Mouse (Mus musculus) small intestine, adult 2 months (tissue): ENCODE results near the gene Larp1. TPM values are rescaled to one million over a fixed set of nuclear protein-coding genes. Genes with fewer than 3 reads are reported as not detected.

Experiments used
- H3K27ac ChIP-seq: fragments of 200-500 bp; 2 replicates; pipeline ENCODE4 v1.5.1; 2012; ENCODE audit warnings: low read depth, low read length, control low read depth, inconsistent platforms; ENCODE audit not compliant: insufficient read depth
- H3K27me3 ChIP-seq: fragments of 200-500 bp; 2 replicates; pipeline ENCODE4 v1.6.1; 2012; ENCODE audit warnings: mild to moderate bottlenecking, moderate library complexity, low read length, inconsistent platforms; ENCODE audit not compliant: control insufficient read depth, insufficient read depth
- H3K36me3 ChIP-seq: fragments of 200-500 bp; 2 replicates; pipeline ENCODE4 v1.6.1; 2012; ENCODE audit warnings: mild to moderate bottlenecking, low read length, control low read depth, inconsistent platforms; ENCODE audit not compliant: control insufficient read depth, insufficient read depth
- H3K4me1 ChIP-seq: fragments of 200-500 bp; 2 replicates; pipeline ENCODE4 v1.6.1; 2012; ENCODE audit warnings: low read length, inconsistent platforms, mixed read lengths; ENCODE audit not compliant: control insufficient read depth, insufficient read depth, insufficient read length
- H3K4me3 ChIP-seq: fragments of 200-500 bp; 2 replicates; pipeline ENCODE4 v1.5.1; 2012; ENCODE audit warnings: low read depth, mild to moderate bottlenecking, control low read depth, inconsistent platforms, low read length, moderate library complexity
- CTCF ChIP-seq: fragments of 200-500 bp; IDR thresholded peaks from 2 replicates; pipeline ENCODE4 v1.5.1; 2012; ENCODE audit warnings: low read depth, mild to moderate bottlenecking, control low read depth, inconsistent platforms, low read length, moderate library complexity, mixed read lengths; ENCODE audit not compliant: insufficient replicate concordance, insufficient read length; ENCODE audit errors: extremely low read depth
- POLR2A ChIP-seq: fragments of 200-500 bp; IDR thresholded peaks from 2 replicates; pipeline ENCODE4 v1.6.1; 2012; ENCODE audit warnings: low read depth, mild to moderate bottlenecking, control low read depth, inconsistent platforms, low read length, moderate library complexity
- WGBS: fragments of 180-500 bp; shearing (Covaris S2); methylation state at CpG from one replicate; pipeline ENCODE4 v1.1.7; 2018; 5-methylcytosine and 5-hydroxymethylcytosine counted together
- polyA plus RNA-seq: library from polyadenylated mRNA; depleted of rRNA; stranded (reverse); fragments of >200 nt; gene quantifications from 2 replicates; pipeline ENCODE4 v1.2.3, GENCODE M21; 2012

Gene Larp1
- polyA plus RNA-seq, 1 experiment = 25.9 TPM

GRCm38 (mm10) chr11:58010226-58010781 is 1.4 kb downstream of the Larp1 start:
- WGBS = under 1% methylated on average over 16 of the region's 16 CpGs
- Histone ChIP-seq H3K4me3 (peak overlapping the region; percentile 98), H3K27ac (peak overlapping the region; percentile 93), H3K27me3 (no peaks in the 10 kb centered on the region), H3K36me3 (no peaks in the 10 kb centered on the region), H3K4me1 (peaks cover 20% of the 10 kb centered on the region)
- no peak for TF ChIP-seq CTCF

DNA sequence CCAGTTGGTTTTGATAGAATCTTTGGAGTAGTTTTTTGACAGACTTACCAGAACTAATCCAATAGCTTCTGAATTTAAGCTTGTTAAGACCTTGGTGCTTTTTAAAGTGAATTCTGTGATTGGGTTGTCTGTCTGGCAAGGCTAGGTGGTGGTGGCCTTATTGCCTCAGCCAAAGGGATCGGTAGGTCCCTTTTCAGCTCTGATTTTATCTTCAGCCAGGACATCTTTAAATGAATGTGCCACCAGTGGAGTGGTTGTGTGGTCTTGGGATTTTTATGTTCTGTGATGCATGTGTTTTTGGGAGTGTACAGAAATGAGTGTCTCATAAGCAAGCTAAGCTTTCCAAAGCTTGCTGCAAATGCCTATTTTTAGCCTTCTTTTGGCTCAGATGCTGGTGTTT is 2.1 kb downstream of the Larp1 start:
- Histone ChIP-seq H3K36me3 (no peaks in the 10 kb centered on the region), H3K4me1 (peaks cover 23% of the 10 kb centered on the region), H3K4me3 (no peak overlapping the region), H3K27ac (0 out of 2 replicates have a peak overlapping the region, but pooled peaks have one; percentile 34), H3K27me3 (no peaks in the 10 kb centered on the region)
- TF ChIP-seq CTCF (no peak), POLR2A (no peak)
- 5% methylated on average over 1 of the region's 1 CpGs for WGBS

DNA sequence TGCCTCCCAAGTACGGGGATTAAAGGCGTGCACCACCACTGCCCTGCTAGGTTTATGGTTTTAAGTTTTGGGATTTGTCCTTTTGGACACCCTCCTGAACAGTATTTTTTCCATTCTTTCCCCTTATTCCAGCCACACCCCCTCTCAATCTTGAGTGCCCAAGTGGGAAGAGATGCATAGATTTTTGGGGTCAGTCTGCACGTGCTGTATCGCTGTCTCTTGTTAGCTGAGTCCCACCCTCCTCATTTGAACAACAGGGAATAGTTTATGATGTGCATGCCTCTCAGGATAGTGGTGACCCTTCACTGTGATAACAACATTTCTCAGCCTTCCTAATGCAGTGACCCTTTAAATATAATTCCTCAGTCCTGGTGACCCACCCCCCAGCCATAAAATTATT is 2.9 kb downstream of the Larp1 start:
- TF ChIP-seq POLR2A (no peak), CTCF (no peak)
- no peak overlapping the region for H3K4me3 ChIP-seq
- 22% methylated on average over 4 of the region's 4 CpGs for WGBS
- no peak overlapping the region for H3K27ac ChIP-seq
- no peaks in the 10 kb centered on the region for H3K36me3 ChIP-seq
- H3K27me3 ChIP-seq = no peaks in the 10 kb centered on the region
- peaks cover 32% of the 10 kb centered on the region for H3K4me1 ChIP-seq

DNA sequence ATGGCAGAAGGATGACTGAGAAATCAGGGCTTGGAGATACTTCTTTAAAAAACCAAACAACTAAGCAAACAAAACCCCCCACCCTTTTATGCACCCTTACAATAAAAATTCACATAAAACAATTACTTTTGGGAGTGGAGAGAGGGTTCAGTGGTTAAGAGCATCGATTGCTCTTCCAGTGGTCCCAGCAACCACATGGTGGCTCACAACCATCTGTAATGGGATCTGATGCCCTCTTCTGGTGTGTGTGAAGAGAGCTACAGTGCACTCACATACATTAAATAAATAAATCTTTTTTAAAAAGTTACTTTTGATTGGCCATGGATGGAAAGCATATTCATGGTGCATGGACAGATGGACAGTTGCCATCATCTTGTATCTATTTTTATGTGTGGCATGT is 3.8 kb downstream of the Larp1 start:
- Histone ChIP-seq H3K4me1 (peaks cover 40% of the 10 kb centered on the region), H3K27me3 (no peaks in the 10 kb centered on the region), H3K36me3 (no peaks in the 10 kb centered on the region), H3K27ac (no peak overlapping the region), H3K4me3 (no peak overlapping the region)
- no peak for TF ChIP-seq POLR2A
- TF ChIP-seq CTCF = no peak
- 53% methylated on average over 1 of the region's 1 CpGs for WGBS

GRCm38 (mm10) chr11:58013100-58013499 is 4.2 kb downstream of the Larp1 start:
- no peak overlapping the region for H3K4me3 ChIP-seq
- no peaks in the 10 kb centered on the region for H3K27me3 ChIP-seq
- H3K4me1 ChIP-seq = peaks cover 43% of the 10 kb centered on the region
- TF ChIP-seq POLR2A = no peak
- TF ChIP-seq CTCF = no peak
- no peaks in the 10 kb centered on the region for H3K36me3 ChIP-seq
- H3K27ac ChIP-seq = no peak overlapping the region

DNA sequence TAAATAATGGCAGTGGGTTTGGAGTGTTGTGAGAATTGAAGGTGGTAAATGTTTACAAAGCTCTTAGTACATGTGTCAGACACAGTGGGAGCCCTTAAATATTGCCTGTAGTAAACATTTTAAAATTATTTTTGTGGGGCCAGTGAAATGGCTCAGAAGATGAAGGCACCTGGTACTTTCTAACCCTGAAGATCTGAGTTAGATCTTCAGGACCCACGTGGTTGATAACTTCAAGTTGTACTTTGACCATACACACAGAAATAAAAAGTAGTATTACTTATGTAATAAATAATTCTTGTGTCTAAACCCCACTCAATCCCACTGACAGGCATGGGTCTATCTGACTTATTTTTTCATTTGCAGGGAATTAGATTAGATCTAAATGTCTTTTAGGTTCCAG is 5.7 kb downstream of the Larp1 start:
- Histone ChIP-seq H3K36me3 (no peaks in the 10 kb centered on the region), H3K4me1 (peaks cover 42% of the 10 kb centered on the region), H3K27me3 (no peaks in the 10 kb centered on the region), H3K27ac (peak overlapping the region; percentile 62; the same call in 1 of the 2 replicates), H3K4me3 (no peak overlapping the region)
- WGBS = 19% methylated on average over 1 of the region's 1 CpGs
- no peak for TF ChIP-seq POLR2A
- TF ChIP-seq CTCF = no peak

DNA sequence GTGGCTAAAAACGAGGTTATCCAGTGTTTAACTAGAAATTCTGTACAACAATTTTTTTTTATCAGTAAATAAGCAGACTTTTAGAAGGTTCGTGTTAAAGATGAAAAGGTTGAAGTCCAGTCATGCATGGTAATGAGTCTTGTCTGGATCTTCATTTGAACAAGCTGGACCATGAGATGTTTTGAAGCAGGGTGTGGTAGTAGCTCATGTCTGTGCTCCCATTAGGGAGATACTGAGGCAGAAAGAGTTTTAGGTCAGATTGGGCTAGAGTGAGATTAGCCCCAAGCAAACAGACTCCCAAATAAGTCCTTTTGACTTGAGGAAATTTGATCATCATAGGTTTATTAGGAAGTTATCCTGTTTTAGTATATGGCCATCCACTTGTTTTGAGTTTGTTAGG is 6.5 kb downstream of the Larp1 start:
- no peaks in the 10 kb centered on the region for H3K27me3 ChIP-seq
- TF ChIP-seq CTCF (no peak), POLR2A (no peak)
- peaks cover 42% of the 10 kb centered on the region for H3K4me1 ChIP-seq
- WGBS = 13% methylated on average over 2 of the region's 2 CpGs
- no peaks in the 10 kb centered on the region for H3K36me3 ChIP-seq
- no peak overlapping the region for H3K4me3 ChIP-seq
- 0 out of 2 replicates have a peak overlapping the region, but pooled peaks have one; percentile 62 for H3K27ac ChIP-seq
